Mouse (Mus musculus) CH12.LX (cell line): ENCODE measurements around the gene Gpr15. TPM values are rescaled to one million over a fixed set of nuclear protein-coding genes. Genes with fewer than 3 reads are reported as not detected.
A peak's percentile ranks its signal among the peaks of the same experiment; 100 is the strongest.

Experiments used
- DNase-seq: peaks from one replicate; pipeline ENCODE4 v3.0.0-alpha.2; 2013; ENCODE audit errors: extremely low read depth
- H3K27ac ChIP-seq: 2 replicates; pipeline ENCODE4 v1.5.1; 2012; ENCODE audit warnings: low read depth, mild to moderate bottlenecking, control low read depth, moderate library complexity; ENCODE audit not compliant: insufficient read depth
- H3K27me3 ChIP-seq: replicated peaks from 2 replicates; pipeline ENCODE3; 2012; ENCODE audit warnings: inconsistent platforms
- H3K36me3 ChIP-seq, 2 experiments: replicated peaks in 1 of 2; 2 replicates each; pipeline versions ENCODE3 to v1.6.1; 2012; ENCODE audit warnings: inconsistent platforms in 1 of 2, low read length in 1 of 2, mild to moderate bottlenecking in 1 of 2, mixed read lengths in 1 of 2, moderate library complexity in 1 of 2; ENCODE audit not compliant: control insufficient read depth in 1 of 2, insufficient read depth in 1 of 2
- H3K4me1 ChIP-seq, 2 experiments: 2 replicates each; pipeline ENCODE4 v1.6.1; 2012; ENCODE audit warnings: inconsistent platforms in 1 of 2, moderate library complexity in 1 of 2; ENCODE audit not compliant: insufficient read depth in 2 of 2, control insufficient read depth in 1 of 2
- H3K4me2 ChIP-seq: 2 replicates; pipeline ENCODE4 v1.6.1; 2012; ENCODE audit warnings: low read depth, mild to moderate bottlenecking, control low read depth; ENCODE audit not compliant: poor library complexity, insufficient read depth, severe bottlenecking
- H3K4me3 ChIP-seq, 3 experiments: fragments of 150-350 bp in 1 of 3; sonication (generic) in 1 of 3; replicated peaks in 1 of 3; 2 replicates each; pipeline versions ENCODE3 to v1.5.1; 2011 to 2012; ENCODE audit warnings: low read depth in 2 of 3, low read length in 2 of 3, mild to moderate bottlenecking in 2 of 3, moderate library complexity in 2 of 3, control low read depth in 1 of 3, improper control_type of control experiment in 1 of 3, inconsistent platforms in 1 of 3, mixed read lengths in 1 of 3; ENCODE audit not compliant: poor library complexity in 1 of 3
- H3K79me2 ChIP-seq: replicated peaks from 2 replicates; pipeline ENCODE4 v1.6.1; 2012; ENCODE audit warnings: mild to moderate bottlenecking, moderate library complexity; ENCODE audit not compliant: control insufficient read depth, poor library complexity, insufficient read depth, severe bottlenecking; ENCODE audit errors: extremely low read depth
- H3K9ac ChIP-seq: 2 replicates; pipeline ENCODE4 v1.6.1; 2012; ENCODE audit warnings: low read depth, mild to moderate bottlenecking, control low read depth, moderate library complexity; ENCODE audit not compliant: insufficient read depth
- H3K9me3 ChIP-seq: replicated peaks from 2 replicates; pipeline ENCODE3; 2012; ENCODE audit warnings: low read length, inconsistent platforms, mixed read lengths
- CHD1 ChIP-seq: IDR thresholded peaks from 2 replicates; pipeline ENCODE4 v1.6.1; 2012; ENCODE audit warnings: low read depth, low read length, improper control_type of control experiment, inconsistent platforms
- EP300 ChIP-seq: IDR thresholded peaks from 2 replicates; pipeline ENCODE4 v1.6.1; 2011; ENCODE audit warnings: low read length, improper control_type of control experiment
- ETS1 ChIP-seq: conservative IDR thresholded peaks from 2 replicates; pipeline ENCODE4 v1.6.1; 2012; ENCODE audit warnings: low read depth, mild to moderate bottlenecking, inconsistent platforms, low read length, improper control_type of control experiment, moderate library complexity
- GABPA ChIP-seq: IDR thresholded peaks from 2 replicates; pipeline ENCODE4 v1.6.1; 2012; ENCODE audit warnings: low read depth, low read length, improper control_type of control experiment, inconsistent platforms; ENCODE audit not compliant: insufficient replicate concordance
- IRF4 ChIP-seq: IDR thresholded peaks from 2 replicates; pipeline ENCODE4 v1.6.1; 2014; ENCODE audit warnings: low read depth, mild to moderate bottlenecking, inconsistent platforms, low read length, improper control_type of control experiment
- JUN ChIP-seq: IDR thresholded peaks from 2 replicates; pipeline ENCODE4 v1.6.1; 2011; ENCODE audit warnings: low read depth, mild to moderate bottlenecking, low read length, improper control_type of control experiment, moderate library complexity; ENCODE audit not compliant: insufficient read depth
- KAT2A ChIP-seq: IDR thresholded peaks from 2 replicates; pipeline ENCODE4 v1.6.1; 2012; ENCODE audit warnings: low read length, improper control_type of control experiment, inconsistent platforms; ENCODE audit not compliant: insufficient replicate concordance
- MAX ChIP-seq: IDR thresholded peaks from 2 replicates; pipeline ENCODE4 v1.6.1; 2011; ENCODE audit warnings: low read length, improper control_type of control experiment
- MAZ ChIP-seq: IDR thresholded peaks from 2 replicates; pipeline ENCODE4 v1.6.1; 2012; ENCODE audit warnings: low read depth, mild to moderate bottlenecking, inconsistent platforms, low read length, improper control_type of control experiment, moderate library complexity
- MEF2A ChIP-seq: IDR thresholded peaks from 2 replicates; pipeline ENCODE4 v1.6.1; 2014; ENCODE audit warnings: low read depth, mild to moderate bottlenecking, inconsistent platforms, low read length, improper control_type of control experiment, borderline replicate concordance
- MXI1 ChIP-seq: IDR thresholded peaks from 2 replicates; pipeline ENCODE4 v1.6.1; 2011; ENCODE audit warnings: mild to moderate bottlenecking, low read depth, low read length, improper control_type of control experiment
- MYC ChIP-seq: IDR thresholded peaks from 2 replicates; pipeline ENCODE4 v1.6.1; 2011; ENCODE audit warnings: low read depth, mild to moderate bottlenecking, improper control_type of control experiment, low read length
- NELFE ChIP-seq: IDR thresholded peaks from 2 replicates; pipeline ENCODE4 v1.6.1; 2011; ENCODE audit warnings: low read depth, low read length, improper control_type of control experiment
- NRF1 ChIP-seq: IDR thresholded peaks from 2 replicates; pipeline ENCODE4 v1.6.1; 2014; ENCODE audit warnings: low read depth, mild to moderate bottlenecking, inconsistent platforms, low read length, improper control_type of control experiment, moderate library complexity
- PAX5 ChIP-seq: IDR thresholded peaks from 2 replicates; pipeline ENCODE4 v1.6.1; 2012; ENCODE audit warnings: low read length, inconsistent platforms, mixed read lengths
- POLR2A ChIP-seq: IDR thresholded peaks from 2 replicates; pipeline ENCODE4 v1.6.1; 2011; ENCODE audit warnings: low read depth, mild to moderate bottlenecking, improper control_type of control experiment, low read length
- POLR2AphosphoS2 ChIP-seq: IDR thresholded peaks from 2 replicates; pipeline ENCODE4 v1.6.1; 2011; ENCODE audit warnings: low read depth, low read length, improper control_type of control experiment
- RCOR1 ChIP-seq: conservative IDR thresholded peaks from 2 replicates; pipeline ENCODE4 v1.6.1; 2012; ENCODE audit warnings: low read depth, mild to moderate bottlenecking, inconsistent platforms, low read length, improper control_type of control experiment
- SIN3A ChIP-seq: IDR thresholded peaks from 2 replicates; pipeline ENCODE4 v1.6.1; 2012; ENCODE audit warnings: low read length, improper control_type of control experiment, inconsistent platforms
- TBP ChIP-seq: conservative IDR thresholded peaks from 2 replicates; pipeline ENCODE4 v1.6.1; 2011; ENCODE audit warnings: low read depth, low read length, improper control_type of control experiment
- TCF12 ChIP-seq: IDR thresholded peaks from 2 replicates; pipeline ENCODE4 v1.6.1; 2014; ENCODE audit warnings: low read depth, mild to moderate bottlenecking, inconsistent platforms, low read length, improper control_type of control experiment
- UBTF ChIP-seq: IDR thresholded peaks from 2 replicates; pipeline ENCODE4 v1.6.1; 2012; ENCODE audit warnings: low read depth, mild to moderate bottlenecking, inconsistent platforms, low read length, improper control_type of control experiment, moderate library complexity
- USF2 ChIP-seq: conservative IDR thresholded peaks from 2 replicates; pipeline ENCODE4 v1.6.1; 2011; ENCODE audit warnings: low read depth, low read length, improper control_type of control experiment
- ZKSCAN1 ChIP-seq: IDR thresholded peaks from 2 replicates; pipeline ENCODE4 v1.6.1; 2012; ENCODE audit warnings: low read depth, inconsistent platforms, low read length, improper control_type of control experiment, borderline replicate concordance
- ZNF384 ChIP-seq: IDR thresholded peaks from 2 replicates; pipeline ENCODE4 v1.6.1; 2012; ENCODE audit warnings: low read depth, low read length, improper control_type of control experiment, inconsistent platforms
- dilution Hi-C: fragments of 300-500 bp; cut with MboI; formaldehyde crosslinking; loops from 2 replicates; pipeline ENCODE4 v1.14.3; 2020; ENCODE audit warnings: low sequenced_read_pairs; ENCODE audit not compliant: extremely low pct_unique_long_range_greater_than_20kb, extremely low pct_ligation_motif_present
- in situ Hi-C: fragments of 300-500 bp; cut with MboI; formaldehyde crosslinking; loops from 3 replicates; pipeline ENCODE4 v1.14.3; 2019; ENCODE audit warnings: low sequenced_read_pairs, low pct_ligation_motif_present, low pct_unique_long_range_greater_than_20kb, mixed read lengths
- polyA plus RNA-seq: library from polyadenylated mRNA; unstranded; fragments of >175 nt; gene quantifications from 2 replicates; pipeline ENCODE4 v1.2.1, GENCODE M21; 2012; ENCODE audit warnings: low read depth; ENCODE audit not compliant: insufficient read length
- total RNA-seq, 2 experiments: library from RNA; depleted of rRNA; stranded (reverse); fragments of 300-350 nt in 1 of 2; fragments of >200 nt in 1 of 2; gene quantifications; 2 replicates each; pipeline ENCODE4 v1.2.3; 2012 to 2014

Gpr15 gene
- total and polyA plus RNA-seq, 3 experiments, result 3.9 to 13.8 (median 8.3) TPM

GRCm38 (mm10) chr16:58727477-58728131 is 8.7 kb upstream of the Gpr15 start, which contains the start of gene Cldnd1 (continued):
- 0 out of 2 replicates have a peak, but pooled peaks have one; percentile 41 for TF ChIP-seq JUN
- peak; percentile 93 for TF ChIP-seq MYC
- peak; percentile 91 for TF ChIP-seq NRF1
- TF ChIP-seq ZKSCAN1, result no peak
- TF ChIP-seq MAZ, result peak; percentile 97
- peak; percentile 79; the same call in 1 of the 2 replicates for TF ChIP-seq IRF4
- no peak for TF ChIP-seq PAX5
- TF ChIP-seq ZNF384, result no peak
- TF ChIP-seq TCF12, result peak; percentile 74; the same call in 1 of the 2 replicates
- TF ChIP-seq GABPA, result peak; percentile 91; the same call in 1 of the 2 replicates
- TF ChIP-seq ETS1, result peak; percentile 34; the same call in 1 of the 2 replicates
- TF ChIP-seq, all 38 proteins: peak for 24

GRCm38 (mm10) chr16:58726680-58727476 is 8.0 kb upstream of the Gpr15 start:
- Histone ChIP-seq H3K9me3 (no peaks in the 10 kb centered on the region), H3K4me1 (peaks cover 8 to 30% of the 10 kb centered on the region in 2 experiments), H3K27me3 (peaks cover 3% of the 10 kb centered on the region), H3K27ac (peak overlapping the region; percentile 89), H3K79me2 (peaks cover 31% of the 10 kb centered on the region), H3K4me3 (peak overlapping the region; percentile 68 to 79 (median 78)), H3K36me3 (peaks cover 23 to 25% of the 10 kb centered on the region in 2 experiments), H3K9ac (peak overlapping the region; percentile 83), H3K4me2 (peak overlapping the region; percentile 98)
- TF ChIP-seq MXI1 (peak; percentile 36; the same call in 1 of the 2 replicates), MEF2A (no peak), POLR2AphosphoS2 (no peak), POLR2A (no peak), IRF4 (peak; percentile 50; the same call in 1 of the 2 replicates), ZNF384 (peak; percentile 91), KAT2A (0 out of 2 replicates have a peak, but pooled peaks have one; percentile 49), MAX (0 out of 2 replicates have a peak, but pooled peaks have one; percentile 28), NELFE (peak; percentile 18; the same call in 1 of the 2 replicates), UBTF (0 out of 2 replicates have a peak, but pooled peaks have one; percentile 27), TBP (peak; percentile 29; the same call in 1 of the 2 replicates), PAX5 (no peak), RCOR1 (peak; percentile 31; the same call in 1 of the 2 replicates), USF2 (peak; percentile 0; the same call in 1 of the 2 replicates), TCF12 (peak; percentile 51; the same call in 1 of the 2 replicates), SIN3A (peak; percentile 73), EP300 (0 out of 2 replicates have a peak, but pooled peaks have one; percentile 37), CHD1 (peak; percentile 96)
- in situ Hi-C loops (no loop called here), dilution Hi-C loops (no loop called here)
- no peak for DNase-seq
